Mouse (Mus musculus): ENCODE measurements around the gene Nos3.

DNA sequence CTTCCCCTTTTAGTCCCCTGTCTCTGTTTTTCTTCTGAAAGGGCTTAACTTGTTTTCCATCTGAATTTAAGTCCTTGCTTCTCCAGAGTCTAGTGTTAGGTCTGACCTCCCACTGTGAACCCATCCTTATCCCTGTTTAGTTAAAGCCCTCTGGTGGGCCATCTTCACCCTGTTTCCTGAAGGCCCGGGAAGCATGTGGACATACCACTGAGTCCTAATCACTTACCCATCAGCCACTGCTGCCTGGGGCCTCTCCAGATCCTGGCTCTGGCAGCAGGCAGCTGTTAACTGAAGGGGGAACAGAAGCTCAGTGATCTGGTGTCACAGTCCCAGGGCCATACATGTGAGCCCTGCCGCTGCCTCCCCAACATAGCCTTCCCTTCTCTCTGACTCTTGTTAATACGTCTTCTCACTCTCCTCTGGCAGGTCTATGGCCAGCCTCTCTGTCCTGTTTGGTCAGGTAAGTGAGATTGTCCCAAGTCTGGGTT lies 40.8 kb downstream of the Nos3 start:
- TF ChIP-seq POLR2A (IDR thresholded peaks at IDR 0.05; ENCODE audit: borderline replicate concordance, extremely low read depth, low read depth, low read length) = no peak
- no peak for TF ChIP-seq CTCF (IDR thresholded peaks at IDR 0.05; ENCODE audit: insufficient read depth, low read length)

Measured in lung, adult 2 months (tissue).